Mouse (Mus musculus): Measurements from ENCODE around the gene Tspan5.

The Tspan5 gene

GRCm38 (mm10) chr3:138843180-138843579 is 101.2 kb downstream of the Tspan5 start:
- DNase-seq (ENCODE audit: low read depth, low spot score): no peak

GRCm38 (mm10) chr3:138843641-138844040 is 101.6 kb downstream of the Tspan5 start:
- no peak for DNase-seq (ENCODE audit: low read depth, low spot score)

- DNase-seq (ENCODE audit: low read depth, low spot score): no peak
These were observed 103.8 kb downstream of the Tspan5 start for GRCm38 (mm10) chr3:138845820-138846219.

GRCm38 (mm10) chr3:138847809-138848208 is 105.8 kb downstream of the Tspan5 start:
- no peak for DNase-seq (ENCODE audit: low read depth, low spot score)

- no peak for DNase-seq (ENCODE audit: low read depth, low spot score)
These were observed 107.8 kb downstream of the Tspan5 start for GRCm38 (mm10) chr3:138849755-138850301.

- DNase-seq (ENCODE audit: low read depth, low spot score): peak; percentile 67
These were observed 109.9 kb downstream of the Tspan5 start for GRCm38 (mm10) chr3:138851876-138852275.

GRCm38 (mm10) chr3:138852982-138853689 is 111.1 kb downstream of the Tspan5 start:
- DNase-seq (ENCODE audit: low read depth, low spot score): no peak

GRCm38 (mm10) chr3:138853996-138854836 is 112.2 kb downstream of the Tspan5 start:
- peak; percentile 64 for DNase-seq (ENCODE audit: low read depth, low spot score)

GRCm38 (mm10) chr3:138855387-138855786 is 113.4 kb downstream of the Tspan5 start:
- no peak for DNase-seq (ENCODE audit: low read depth, low spot score)

GRCm38 (mm10) chr3:138856946-138857345 is 115.0 kb downstream of the Tspan5 start:
- DNase-seq (ENCODE audit: low read depth, low spot score): no peak

- DNase-seq (ENCODE audit: low read depth, low spot score): peak; percentile 39
These were observed 116.0 kb downstream of the Tspan5 start for GRCm38 (mm10) chr3:138857805-138858546.

GRCm38 (mm10) chr3:138858649-138859048 is 116.7 kb downstream of the Tspan5 start:
- no peak for DNase-seq (ENCODE audit: low read depth, low spot score)

GRCm38 (mm10) chr3:138859166-138859565 is 117.2 kb downstream of the Tspan5 start:
- no peak for DNase-seq (ENCODE audit: low read depth, low spot score)

- DNase-seq (ENCODE audit: low read depth, low spot score): no peak
These were observed 117.7 kb downstream of the Tspan5 start for GRCm38 (mm10) chr3:138859666-138860065.

GRCm38 (mm10) chr3:138860257-138860760 is 118.3 kb downstream of the Tspan5 start:
- DNase-seq (ENCODE audit: low read depth, low spot score): no peak

GRCm38 (mm10) chr3:138861032-138861431 is 119.0 kb downstream of the Tspan5 start:
- peak; percentile 54 for DNase-seq (ENCODE audit: low read depth, low spot score)

GRCm38 (mm10) chr3:138861589-138861988 is 119.6 kb downstream of the Tspan5 start:
- DNase-seq (ENCODE audit: low read depth, low spot score): no peak

GRCm38 (mm10) chr3:138864166-138864648 is 122.2 kb downstream of the Tspan5 start:
- DNase-seq (ENCODE audit: low read depth, low spot score): no peak

GRCm38 (mm10) chr3:138865271-138865670 is 123.3 kb downstream of the Tspan5 start:
- no peak for DNase-seq (ENCODE audit: low read depth, low spot score)

- no peak for DNase-seq (ENCODE audit: low read depth, low spot score)
These were observed 125.3 kb downstream of the Tspan5 start for GRCm38 (mm10) chr3:138867149-138867848.

GRCm38 (mm10) chr3:138868409-138868808 is 126.4 kb downstream of the Tspan5 start:
- no peak for DNase-seq (ENCODE audit: low read depth, low spot score)

Data from mesoderm, embryonic 11.5 days (tissue).